Mouse (Mus musculus) forebrain, embryonic 13.5 days (tissue): ENCODE measurements around the gene Hoxb1. TPM values are rescaled to one million over a fixed set of nuclear protein-coding genes. Genes with fewer than 3 reads are reported as not detected.

Experiments
- ATAC-seq: fragments of 200-750 bp; cut with Nextera tagmentation; 2 replicates; pipeline ENCODE4 v1.8.0; 2017
- H3K27ac ChIP-seq: fragments of 300-500 bp; sonication (generic); 2 replicates; pipeline ENCODE4 v1.5.1; 2015; ENCODE audit warnings: inconsistent platforms, mild to moderate bottlenecking, moderate library complexity
- H3K27me3 ChIP-seq: fragments of 300-500 bp; sonication (generic); 2 replicates; pipeline ENCODE4 v1.6.1; 2015; ENCODE audit warnings: mild to moderate bottlenecking, inconsistent platforms
- H3K36me3 ChIP-seq: fragments of 300-500 bp; sonication (generic); 2 replicates; pipeline ENCODE4 v1.6.1; 2015; ENCODE audit warnings: mild to moderate bottlenecking, inconsistent platforms; ENCODE audit not compliant: poor library complexity, severe bottlenecking
- H3K4me1 ChIP-seq: fragments of 300-500 bp; sonication (generic); 2 replicates; pipeline ENCODE4 v1.6.1; 2015; ENCODE audit warnings: inconsistent platforms
- H3K4me2 ChIP-seq: fragments of 300-500 bp; sonication (generic); 2 replicates; pipeline ENCODE4 v1.6.1; 2015; ENCODE audit warnings: inconsistent platforms, mild to moderate bottlenecking, moderate library complexity
- H3K4me3 ChIP-seq: fragments of 300-500 bp; sonication (generic); 2 replicates; pipeline ENCODE4 v1.5.1; 2015; ENCODE audit warnings: mild to moderate bottlenecking, inconsistent platforms
- H3K9ac ChIP-seq: fragments of 300-500 bp; sonication (generic); 2 replicates; pipeline ENCODE4 v1.6.1; 2015; ENCODE audit warnings: mild to moderate bottlenecking, inconsistent platforms
- H3K9me3 ChIP-seq: fragments of 300-500 bp; sonication (generic); replicated peaks from 2 replicates; pipeline ENCODE4 v1.6.1; 2016; ENCODE audit warnings: inconsistent platforms
- WGBS: fragments of 180-500 bp; shearing (Covaris S2); methylation state at CpG from one replicate; pipeline ENCODE4 v1.1.7; 2015; 5-methylcytosine and 5-hydroxymethylcytosine counted together
- polyA plus RNA-seq: library from polyadenylated mRNA; unstranded; fragments of >200 nt; fragmentation: Nextera tagmentation; extraction: Ambion mirVana; gene quantifications from 2 replicates; pipeline ENCODE4 v1.2.1, GENCODE M21; 2015

The Hoxb1 gene
- polyA plus RNA-seq, 1 experiment from 2014 or later: not detected

DNA sequence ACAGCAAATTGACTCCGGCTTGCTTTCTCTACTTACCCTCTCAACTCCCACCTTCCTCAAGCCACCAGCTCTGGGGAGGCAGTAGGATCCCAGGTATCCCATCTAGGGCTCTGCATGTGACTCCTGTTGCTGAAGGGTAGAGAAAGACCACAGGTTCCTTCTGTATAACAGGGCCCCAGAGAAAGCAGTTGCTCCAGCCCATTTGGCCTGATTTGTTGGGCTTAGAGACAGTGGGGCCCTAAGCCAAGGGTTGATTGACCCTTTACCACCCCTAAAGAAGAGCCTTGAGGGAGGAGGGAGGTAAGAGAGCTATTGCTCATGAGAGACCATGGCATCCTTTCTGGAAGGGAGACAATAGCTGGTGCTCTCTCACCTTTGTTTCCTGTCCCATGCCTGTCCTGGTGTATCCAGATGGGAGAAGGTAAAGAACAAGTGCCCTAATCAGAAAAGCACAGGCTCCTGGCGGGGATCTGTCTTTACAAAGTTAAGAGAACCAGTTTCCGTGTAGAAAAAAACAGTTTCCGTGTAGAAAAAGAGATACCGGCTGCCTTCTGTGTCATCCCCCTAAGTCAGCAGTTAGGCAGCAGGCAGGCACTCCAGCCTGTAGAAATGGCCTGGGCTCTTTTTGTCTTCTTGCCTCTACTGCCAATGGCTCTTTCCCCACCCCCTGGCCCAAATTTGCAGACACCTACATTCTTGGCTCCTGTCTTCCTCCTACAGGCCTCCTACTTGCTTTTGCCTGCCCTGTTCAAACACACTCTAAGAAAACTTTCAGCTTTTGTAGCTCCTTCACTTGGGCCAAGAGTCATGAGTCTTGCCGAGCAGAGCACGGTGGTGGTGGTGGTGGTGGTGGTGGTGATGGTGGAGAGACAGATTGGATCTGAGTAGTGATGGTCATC, 26.3 kb upstream of the Hoxb1 start:
- ATAC-seq: no peak
- Histone ChIP-seq H3K27me3 (peaks cover 100% of the 10 kb centered on the region), H3K4me2 (no peak overlapping the region), H3K36me3 (no peaks in the 10 kb centered on the region), H3K4me3 (no peak overlapping the region), H3K27ac (no peak overlapping the region), H3K9ac (no peak overlapping the region), H3K9me3 (no peaks in the 10 kb centered on the region), H3K4me1 (no peaks in the 10 kb centered on the region)
- 6% methylated on average over 7 of the region's 7 CpGs for WGBS

DNA sequence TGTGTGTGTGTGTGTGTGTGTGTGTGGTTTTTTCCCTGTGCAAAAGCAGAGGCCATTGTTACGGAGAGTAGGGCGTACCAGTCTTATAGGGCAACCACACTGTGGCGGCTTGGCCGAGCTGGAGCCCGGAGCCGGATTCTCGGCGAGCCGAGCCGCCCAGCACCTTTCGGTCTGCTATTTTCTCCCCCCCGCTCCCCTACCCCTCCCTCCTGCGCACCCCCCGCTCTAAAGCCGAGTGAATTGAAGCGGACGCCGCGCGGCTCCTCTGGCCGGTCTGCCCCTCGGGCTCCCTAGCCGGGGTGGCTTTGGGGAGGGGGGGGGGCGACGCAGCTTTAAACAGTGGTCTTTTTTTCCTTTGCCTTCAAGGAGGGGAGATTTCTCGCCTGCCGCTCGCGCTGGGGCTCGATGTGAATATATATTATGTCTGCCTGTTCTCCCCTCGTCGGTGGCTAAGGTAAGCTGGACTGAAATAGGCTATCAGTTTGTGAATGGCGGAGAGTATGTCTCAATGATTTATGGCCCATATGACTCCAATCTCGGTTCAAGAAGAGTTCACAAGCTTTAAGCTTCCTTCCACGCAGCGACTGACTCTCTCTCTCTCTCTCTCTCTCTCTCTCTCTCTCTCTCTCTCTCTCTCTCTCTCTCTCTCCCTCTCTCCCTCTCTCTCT, 24.7 kb upstream of the Hoxb1 start:
- no peak for ATAC-seq
- H3K4me3 ChIP-seq: no peak overlapping the region

DNA sequence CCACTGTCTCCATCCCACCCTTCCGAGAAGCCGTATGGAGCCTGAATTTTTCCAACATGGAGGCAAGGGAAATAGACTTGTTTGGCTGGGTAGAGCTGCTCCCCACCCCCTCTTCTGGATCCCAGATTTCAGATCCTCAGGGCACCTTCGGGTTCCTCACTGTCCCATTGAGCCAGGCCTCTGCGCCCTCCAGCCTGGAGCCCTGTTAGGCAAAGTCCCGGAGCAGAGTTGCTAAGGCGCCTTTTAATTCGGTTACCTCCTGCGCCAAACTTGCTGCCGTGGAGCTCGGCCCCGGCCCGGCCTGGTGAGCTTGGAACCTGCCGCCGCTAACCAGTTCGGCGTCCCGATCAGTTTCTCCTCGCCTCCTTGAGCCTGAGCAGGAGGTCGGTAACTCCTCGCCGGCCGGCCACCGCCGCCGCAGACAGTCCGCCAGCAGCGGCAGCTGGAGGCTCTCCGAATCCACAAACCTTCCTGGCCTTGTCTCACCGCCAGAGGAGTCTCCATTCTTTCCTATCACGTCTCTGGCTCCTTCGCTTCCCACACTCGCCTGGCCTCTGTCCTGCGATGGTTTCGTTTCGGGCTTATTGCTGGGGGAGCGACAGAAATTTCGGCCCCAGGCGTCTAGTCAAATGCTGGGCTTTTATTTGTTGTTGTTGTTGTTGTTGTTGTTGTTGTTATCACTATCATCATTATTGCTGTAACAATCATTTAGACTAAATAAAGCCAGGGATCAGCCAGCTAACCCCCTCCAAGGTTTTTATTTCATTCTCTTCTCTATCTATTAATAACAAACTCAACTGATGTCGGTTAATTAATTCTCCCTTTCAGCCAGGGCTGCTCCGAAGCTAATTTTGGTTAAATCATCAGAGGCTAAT, 23.6 kb upstream of the Hoxb1 start:
- WGBS: under 1% methylated on average over 40 of the region's 40 CpGs
- Histone ChIP-seq H3K36me3 (no peaks in the 10 kb centered on the region), H3K9me3 (no peaks in the 10 kb centered on the region), H3K4me3 (no peak overlapping the region), H3K27ac (no peak overlapping the region), H3K4me1 (peaks cover 7% of the 10 kb centered on the region), H3K4me2 (no peak overlapping the region), H3K27me3 (peaks cover 100% of the 10 kb centered on the region), H3K9ac (no peak overlapping the region)
- no peak for ATAC-seq

More for the DNA sequence above, 24.7 kb upstream of the Hoxb1 start:
- Histone ChIP-seq H3K4me2 (no peak overlapping the region), H3K9ac (no peak overlapping the region), H3K36me3 (no peaks in the 10 kb centered on the region), H3K4me1 (peaks cover 7% of the 10 kb centered on the region), H3K9me3 (no peaks in the 10 kb centered on the region), H3K27me3 (peaks cover 100% of the 10 kb centered on the region), H3K27ac (no peak overlapping the region)
- WGBS: 1% methylated on average over 32 of the region's 36 CpGs

DNA sequence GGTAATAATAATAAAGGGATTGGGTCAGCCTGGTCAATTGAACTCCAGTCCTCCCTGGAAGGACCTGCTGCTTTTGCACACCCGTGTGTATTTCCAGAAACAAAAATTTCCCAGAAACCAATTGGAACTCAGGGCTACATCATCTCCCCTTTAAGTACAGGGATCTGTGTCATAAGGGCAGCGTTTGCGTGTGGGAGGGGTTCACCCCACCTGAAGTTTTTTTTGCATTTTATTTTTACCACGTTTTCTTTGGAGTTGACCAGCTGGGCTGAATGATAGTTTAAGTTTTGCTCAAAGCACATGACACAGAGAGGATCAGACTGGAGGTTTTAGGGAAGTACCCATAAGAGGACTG, 23.0 kb upstream of the Hoxb1 start:
- no peak overlapping the region for H3K4me2 ChIP-seq
- H3K36me3 ChIP-seq: no peaks in the 10 kb centered on the region
- peaks cover 7% of the 10 kb centered on the region for H3K4me1 ChIP-seq
- no peak overlapping the region for H3K4me3 ChIP-seq
- under 1% methylated on average over 4 of the region's 4 CpGs for WGBS
- no peak for ATAC-seq
- no peak overlapping the region for H3K9ac ChIP-seq
- no peak overlapping the region for H3K27ac ChIP-seq
- H3K9me3 ChIP-seq: no peaks in the 10 kb centered on the region
- peaks cover 98% of the 10 kb centered on the region for H3K27me3 ChIP-seq

DNA sequence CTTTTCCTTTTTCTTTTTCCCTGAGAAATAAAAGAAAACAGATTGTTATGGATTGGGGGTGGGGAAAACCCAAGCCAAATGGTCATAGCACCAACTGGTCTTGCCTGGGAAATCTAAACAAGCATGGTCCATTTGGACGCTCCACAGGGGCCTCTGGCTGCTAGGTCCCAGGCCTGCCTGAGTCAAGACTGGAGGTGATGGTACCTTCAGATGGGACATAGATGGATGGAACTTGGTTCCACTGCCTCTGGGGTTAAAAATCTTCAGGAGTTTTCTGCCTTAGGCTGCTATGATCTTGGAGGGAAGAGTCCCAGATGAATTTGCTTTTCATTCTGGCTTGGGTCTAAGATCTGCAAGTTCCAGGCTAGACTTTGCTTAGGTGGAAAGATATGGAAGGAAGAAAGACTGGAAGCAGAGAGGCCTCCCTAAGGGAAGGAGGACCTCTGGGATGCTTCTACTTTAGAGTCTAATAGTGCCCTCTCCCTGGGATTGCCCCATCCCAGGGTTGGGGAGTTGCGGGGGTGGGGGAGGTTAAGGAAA, 22.3 kb upstream of the Hoxb1 start:
- H3K4me2 ChIP-seq: no peak overlapping the region
- H3K9me3 ChIP-seq: no peaks in the 10 kb centered on the region
- H3K9ac ChIP-seq: no peak overlapping the region
- 6% methylated on average over 2 of the region's 2 CpGs for WGBS
- no peak overlapping the region for H3K27ac ChIP-seq
- peaks cover 7% of the 10 kb centered on the region for H3K4me1 ChIP-seq
- no peaks in the 10 kb centered on the region for H3K36me3 ChIP-seq
- ATAC-seq: no peak
- peaks cover 98% of the 10 kb centered on the region for H3K27me3 ChIP-seq
- H3K4me3 ChIP-seq: no peak overlapping the region

DNA sequence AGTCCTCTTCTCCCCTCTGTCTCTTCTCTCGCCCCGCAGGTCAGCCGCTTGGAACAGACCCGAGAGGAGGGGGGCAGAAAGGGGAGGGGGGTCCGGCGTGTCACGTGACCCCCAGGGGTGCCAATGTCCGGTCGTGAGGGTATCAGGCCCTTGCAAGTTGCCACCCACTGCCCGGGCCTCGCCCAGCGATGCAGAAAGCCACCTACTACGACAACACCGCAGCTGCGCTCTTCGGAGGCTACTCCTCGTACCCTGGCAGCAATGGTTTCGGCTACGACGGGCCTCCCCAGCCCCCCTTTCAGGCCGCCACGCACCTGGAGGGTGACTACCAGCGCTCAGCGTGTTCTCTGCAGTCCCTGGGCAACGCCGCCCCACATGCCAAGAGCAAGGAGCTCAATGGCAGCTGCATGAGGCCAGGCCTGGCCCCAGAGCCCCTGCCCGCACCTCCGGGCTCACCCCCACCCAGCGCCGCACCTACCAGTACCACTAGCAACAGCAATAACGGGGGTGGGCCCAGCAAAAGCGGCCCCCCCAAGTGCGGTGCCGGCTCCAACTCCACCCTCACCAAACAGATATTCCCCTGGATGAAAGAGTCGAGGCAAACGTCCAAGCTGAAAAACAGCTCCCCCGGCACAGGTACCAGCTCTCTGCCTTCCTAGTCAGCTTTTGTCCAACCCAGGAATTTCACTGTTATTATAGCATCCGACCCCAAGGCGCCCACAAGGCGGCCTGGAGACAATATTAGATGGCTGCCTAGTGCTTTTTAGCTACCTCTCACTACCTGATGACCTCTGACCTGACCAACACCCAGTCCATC, 21.3 kb upstream of the Hoxb1 start:
- Histone ChIP-seq H3K4me2 (no peak overlapping the region), H3K27ac (no peak overlapping the region), H3K4me1 (peaks cover 7% of the 10 kb centered on the region), H3K9me3 (no peaks in the 10 kb centered on the region), H3K27me3 (peaks cover 98% of the 10 kb centered on the region), H3K4me3 (no peak overlapping the region), H3K9ac (no peak overlapping the region), H3K36me3 (no peaks in the 10 kb centered on the region)
- WGBS: under 1% methylated on average over 38 of the region's 40 CpGs
- no peak for ATAC-seq

DNA sequence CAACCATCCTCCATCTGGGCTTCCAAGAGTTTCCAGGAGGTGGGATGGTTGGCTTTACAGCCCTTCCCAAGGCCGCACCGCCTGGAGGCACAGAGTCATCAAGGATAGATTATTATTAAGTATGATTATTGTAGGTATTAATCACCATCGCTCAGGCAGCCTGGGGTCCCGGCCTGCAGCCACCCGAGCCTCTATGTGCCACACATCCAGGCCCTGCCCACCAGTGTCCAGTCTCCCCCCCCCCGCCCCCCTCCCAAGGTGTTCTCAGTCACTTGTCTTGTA, 20.7 kb upstream of the Hoxb1 start:
- no peak overlapping the region for H3K4me3 ChIP-seq
- H3K9me3 ChIP-seq: no peaks in the 10 kb centered on the region
- peaks cover 7% of the 10 kb centered on the region for H3K4me1 ChIP-seq
- peaks cover 98% of the 10 kb centered on the region for H3K27me3 ChIP-seq
- no peak overlapping the region for H3K4me2 ChIP-seq
- no peaks in the 10 kb centered on the region for H3K36me3 ChIP-seq
- H3K27ac ChIP-seq: no peak overlapping the region
- no peak for ATAC-seq
- 4% methylated on average over 6 of the region's 6 CpGs for WGBS
- no peak overlapping the region for H3K9ac ChIP-seq

DNA sequence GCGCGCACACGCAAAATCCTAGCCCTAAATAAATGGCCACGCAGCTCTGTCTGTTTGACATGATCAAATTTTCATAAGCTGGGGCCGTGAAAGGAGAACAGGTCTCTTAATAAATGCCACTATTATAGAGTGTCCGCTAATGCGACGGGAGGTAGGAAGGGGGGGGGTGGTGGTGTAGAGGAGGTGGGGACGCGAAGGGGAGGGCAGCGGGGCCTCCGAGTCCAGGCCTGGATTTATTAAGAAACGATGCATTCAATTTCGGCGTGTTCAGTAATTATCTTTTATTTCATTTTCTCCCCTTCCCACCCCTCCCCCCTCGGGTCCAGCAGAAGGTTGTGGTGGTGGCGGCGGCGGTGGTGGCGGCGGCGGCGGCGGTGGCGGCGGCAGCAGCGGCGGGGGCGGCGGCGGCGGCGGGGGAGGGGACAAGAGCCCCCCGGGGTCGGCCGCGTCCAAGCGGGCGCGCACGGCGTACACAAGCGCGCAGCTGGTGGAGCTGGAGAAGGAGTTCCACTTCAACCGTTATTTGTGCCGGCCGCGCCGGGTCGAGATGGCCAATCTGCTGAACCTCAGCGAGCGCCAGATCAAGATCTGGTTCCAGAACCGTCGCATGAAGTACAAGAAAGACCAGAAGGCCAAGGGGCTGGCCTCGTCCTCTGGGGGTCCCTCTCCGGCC, 20.2 kb upstream of the Hoxb1 start:
- Histone ChIP-seq H3K36me3 (no peaks in the 10 kb centered on the region), H3K27me3 (peaks cover 98% of the 10 kb centered on the region), H3K4me1 (peaks cover 7% of the 10 kb centered on the region), H3K27ac (no peak overlapping the region), H3K4me2 (no peak overlapping the region), H3K9me3 (no peaks in the 10 kb centered on the region), H3K9ac (no peak overlapping the region), H3K4me3 (no peak overlapping the region)
- under 1% methylated on average over 38 of the region's 56 CpGs for WGBS
- ATAC-seq: no peak

DNA sequence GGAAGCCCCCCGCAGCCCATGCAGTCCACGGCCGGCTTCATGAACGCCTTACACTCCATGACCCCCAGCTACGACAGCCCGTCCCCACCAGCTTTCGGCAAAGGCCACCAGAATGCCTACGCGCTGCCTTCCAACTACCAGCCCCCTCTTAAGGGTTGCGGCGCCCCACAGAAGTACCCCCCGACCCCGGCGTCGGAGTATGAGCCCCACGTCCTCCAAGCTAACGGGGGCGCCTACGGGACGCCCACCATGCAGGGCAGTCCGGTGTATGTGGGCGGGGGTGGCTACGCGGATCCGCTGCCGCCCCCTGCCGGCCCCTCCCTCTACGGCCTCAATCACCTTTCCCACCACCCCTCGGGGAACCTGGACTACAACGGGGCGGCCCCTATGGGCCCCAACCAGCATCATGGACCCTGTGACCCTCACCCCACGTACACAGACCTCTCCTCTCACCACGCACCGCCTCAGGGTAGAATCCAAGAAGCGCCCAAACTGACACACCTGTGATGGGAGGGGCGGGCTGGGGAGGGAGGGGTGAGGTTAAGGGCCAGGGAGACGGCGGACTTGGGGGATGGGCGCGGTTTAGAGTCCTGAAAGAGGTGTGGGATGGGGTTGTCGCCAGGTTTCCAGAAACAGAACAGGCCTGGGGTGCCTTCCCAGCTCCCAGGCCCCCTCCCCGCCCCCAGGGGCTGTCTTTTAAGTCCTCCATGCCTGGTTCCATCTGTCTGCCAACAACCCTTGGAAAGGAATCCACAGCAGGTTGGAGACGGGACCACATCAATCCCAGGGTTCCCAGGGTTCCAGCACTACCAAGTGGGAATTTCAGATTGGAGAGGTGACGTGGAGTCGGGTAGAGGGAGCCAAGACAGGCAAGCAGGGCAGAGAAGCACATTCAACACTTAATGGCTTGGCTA, 19.4 kb upstream of the Hoxb1 start:
- Histone ChIP-seq H3K4me2 (no peak overlapping the region), H3K27ac (no peak overlapping the region), H3K36me3 (no peaks in the 10 kb centered on the region), H3K9ac (no peak overlapping the region), H3K27me3 (peaks cover 98% of the 10 kb centered on the region), H3K4me3 (no peak overlapping the region), H3K9me3 (no peaks in the 10 kb centered on the region), H3K4me1 (peaks cover 7% of the 10 kb centered on the region)
- under 1% methylated on average over 39 of the region's 45 CpGs for WGBS
- ATAC-seq: no peak

DNA sequence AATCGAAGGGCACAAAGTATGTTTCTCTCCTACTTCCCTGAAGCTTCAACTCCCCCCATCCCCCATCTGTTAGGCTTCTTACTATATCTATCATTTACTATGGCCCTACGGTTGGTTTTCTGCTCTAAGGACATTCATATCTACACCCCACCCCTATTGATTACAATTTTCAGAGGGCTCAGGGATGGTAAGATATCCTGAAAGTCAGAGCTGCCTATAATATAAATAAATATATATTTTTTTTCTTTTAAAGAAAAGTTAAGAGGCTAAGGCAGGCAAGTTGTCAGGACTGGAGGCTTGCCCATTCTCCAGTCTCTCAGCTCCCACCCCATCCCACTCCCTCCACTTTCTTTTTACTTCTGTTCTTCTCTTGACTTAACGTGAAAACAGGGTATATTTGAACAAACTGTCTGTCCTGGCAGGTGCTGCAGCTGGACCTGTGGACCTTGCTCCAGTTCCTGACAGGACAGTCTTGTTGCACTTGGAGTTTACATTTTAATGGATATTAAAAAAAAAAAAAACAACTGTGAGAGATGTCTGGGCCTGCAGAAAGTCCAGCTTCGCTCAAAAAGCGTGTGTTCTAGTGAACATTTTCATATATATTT, 18.5 kb upstream of the Hoxb1 start:
- Histone ChIP-seq H3K4me2 (no peak overlapping the region), H3K4me1 (peaks cover 7% of the 10 kb centered on the region), H3K4me3 (no peak overlapping the region), H3K9ac (no peak overlapping the region), H3K27ac (no peak overlapping the region), H3K9me3 (no peaks in the 10 kb centered on the region), H3K36me3 (no peaks in the 10 kb centered on the region), H3K27me3 (peaks cover 98% of the 10 kb centered on the region)
- WGBS: 7% methylated on average over 5 of the region's 5 CpGs
- no peak for ATAC-seq
